Mouse (Mus musculus) retina, postnatal 1 day (tissue): ENCODE data around the gene Acsf3.

ENCODE experiments used
- DNase-seq: peaks from one replicate; pipeline ENCODE4 v3.0.0-alpha.2; 2012

The Acsf3 gene

DNA sequence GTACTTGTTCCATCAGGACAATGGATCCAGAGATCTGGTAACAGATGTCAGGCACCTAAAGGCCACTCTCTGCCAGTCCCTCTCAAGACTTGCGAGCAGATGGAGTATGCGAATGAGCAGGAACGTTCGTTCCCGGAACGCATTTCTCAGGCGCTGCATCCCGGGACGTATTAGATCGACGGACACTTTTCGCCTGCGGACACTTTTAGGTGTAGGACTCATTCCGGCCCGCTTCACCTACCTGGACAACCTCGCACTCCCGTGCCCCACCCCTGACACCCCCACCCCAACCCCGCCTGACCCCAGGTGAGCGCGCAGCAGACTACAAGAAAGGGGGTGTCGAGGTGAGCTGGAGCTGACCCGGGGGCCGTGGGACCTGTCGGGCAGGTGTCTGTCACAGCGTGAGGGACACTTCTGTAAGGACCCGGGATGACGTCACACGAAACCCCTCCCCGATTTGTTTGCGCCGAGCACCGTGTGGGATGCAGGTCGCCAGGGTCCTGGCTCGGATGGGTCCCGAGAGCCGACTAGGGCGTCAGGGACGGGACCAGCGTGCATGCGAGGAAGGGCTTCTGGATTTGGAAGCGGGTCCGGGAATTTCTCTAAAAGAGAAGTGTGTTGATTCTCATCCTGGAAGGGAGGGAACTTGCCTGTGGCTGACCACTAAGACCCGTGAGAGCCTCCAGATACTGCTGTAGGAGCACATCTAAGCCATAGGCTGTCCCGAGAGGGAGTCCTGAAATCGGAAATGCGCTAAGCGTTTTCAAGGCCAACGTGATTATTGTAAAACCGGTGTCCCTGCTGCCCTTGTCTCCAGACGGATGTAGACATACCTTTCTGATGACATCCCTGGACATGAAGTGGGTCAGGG is at the start of gene Acsf3:
Acsf3 (plus strand) TSS at position 202 of the 871 bp plus-strand sequence.
- peak; percentile 81 for DNase-seq

DNA sequence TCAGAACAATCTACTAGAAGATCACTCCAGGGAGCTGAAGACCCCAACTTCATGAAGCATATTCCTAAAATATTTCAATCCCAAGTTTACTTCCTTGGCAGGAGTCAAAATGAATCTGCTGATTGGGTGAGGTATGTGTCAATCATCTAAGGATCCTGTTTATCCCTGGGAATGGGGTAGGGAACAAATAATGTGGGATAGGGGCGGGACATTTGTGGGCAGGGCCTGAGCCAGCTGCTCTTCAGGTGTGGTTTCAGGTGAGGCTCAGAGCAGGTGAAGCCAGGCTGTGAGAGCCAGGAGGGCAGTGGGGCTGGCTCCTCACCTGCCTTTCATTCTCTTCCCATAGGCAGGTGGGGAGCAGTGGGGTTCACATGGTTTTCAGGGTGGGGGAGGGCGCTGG is 48.5 kb upstream of the Acsf3 start:
- DNase-seq, result no peak

DNA sequence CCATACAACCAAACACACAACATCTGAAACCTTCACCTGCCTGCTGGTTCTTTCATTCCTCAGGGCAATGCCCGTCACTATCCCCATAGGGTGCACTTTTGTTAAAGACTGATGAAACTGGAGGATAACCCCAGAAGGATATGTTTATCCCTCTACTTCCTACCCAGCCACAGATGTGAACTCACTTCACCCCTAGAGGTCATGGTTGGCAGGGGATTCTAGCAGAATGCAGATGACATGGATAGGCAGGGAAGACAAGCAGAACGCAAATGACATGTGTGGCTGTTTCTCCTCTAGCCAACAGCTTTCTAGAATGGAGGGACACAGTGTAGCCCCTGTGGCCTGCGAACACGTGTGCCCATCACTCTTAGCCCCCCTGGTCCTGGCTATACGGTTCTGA is 47.9 kb upstream of the Acsf3 start:
- DNase-seq, result no peak

DNA sequence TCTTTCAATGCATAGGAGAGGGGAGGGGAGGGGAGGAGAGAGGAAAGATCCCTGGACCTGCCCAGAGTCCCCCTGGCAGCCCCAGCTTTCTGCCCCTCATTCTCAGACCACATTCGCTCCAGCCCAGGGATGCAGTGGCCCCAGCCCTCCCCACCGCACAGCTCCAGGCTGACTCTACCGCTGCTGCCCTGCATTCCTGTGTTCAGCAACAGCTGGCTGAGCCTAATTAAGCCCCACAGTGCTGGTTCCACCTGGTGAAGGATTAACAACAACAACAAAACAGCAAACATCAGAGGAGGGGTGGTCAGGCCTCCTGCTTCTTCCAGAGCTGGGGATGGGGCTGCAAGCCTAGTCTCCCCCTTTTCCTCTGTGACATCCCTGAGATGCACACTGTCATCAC is 46.7 kb upstream of the Acsf3 start:
- DNase-seq, result no peak

DNA sequence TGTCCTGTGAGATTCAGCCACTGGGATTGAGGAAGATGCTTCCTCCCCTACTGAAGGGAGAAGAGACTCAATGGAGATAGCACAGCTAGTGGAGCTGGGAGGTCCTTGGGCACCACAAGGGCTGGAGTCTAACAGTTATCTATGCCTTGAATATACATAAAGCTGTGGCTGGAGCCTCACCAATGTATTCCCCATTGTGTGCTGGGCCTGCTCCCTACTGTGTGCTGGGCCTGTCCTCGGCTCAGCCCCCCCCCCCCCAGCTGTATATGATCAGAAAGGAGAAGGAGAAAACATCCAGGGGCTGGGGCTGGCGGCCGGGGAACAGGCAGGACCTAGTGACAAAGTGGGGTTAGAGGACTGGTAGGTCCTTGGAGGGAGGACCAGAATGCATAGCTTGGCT is 40.2 kb upstream of the Acsf3 start:
- no peak for DNase-seq

DNA sequence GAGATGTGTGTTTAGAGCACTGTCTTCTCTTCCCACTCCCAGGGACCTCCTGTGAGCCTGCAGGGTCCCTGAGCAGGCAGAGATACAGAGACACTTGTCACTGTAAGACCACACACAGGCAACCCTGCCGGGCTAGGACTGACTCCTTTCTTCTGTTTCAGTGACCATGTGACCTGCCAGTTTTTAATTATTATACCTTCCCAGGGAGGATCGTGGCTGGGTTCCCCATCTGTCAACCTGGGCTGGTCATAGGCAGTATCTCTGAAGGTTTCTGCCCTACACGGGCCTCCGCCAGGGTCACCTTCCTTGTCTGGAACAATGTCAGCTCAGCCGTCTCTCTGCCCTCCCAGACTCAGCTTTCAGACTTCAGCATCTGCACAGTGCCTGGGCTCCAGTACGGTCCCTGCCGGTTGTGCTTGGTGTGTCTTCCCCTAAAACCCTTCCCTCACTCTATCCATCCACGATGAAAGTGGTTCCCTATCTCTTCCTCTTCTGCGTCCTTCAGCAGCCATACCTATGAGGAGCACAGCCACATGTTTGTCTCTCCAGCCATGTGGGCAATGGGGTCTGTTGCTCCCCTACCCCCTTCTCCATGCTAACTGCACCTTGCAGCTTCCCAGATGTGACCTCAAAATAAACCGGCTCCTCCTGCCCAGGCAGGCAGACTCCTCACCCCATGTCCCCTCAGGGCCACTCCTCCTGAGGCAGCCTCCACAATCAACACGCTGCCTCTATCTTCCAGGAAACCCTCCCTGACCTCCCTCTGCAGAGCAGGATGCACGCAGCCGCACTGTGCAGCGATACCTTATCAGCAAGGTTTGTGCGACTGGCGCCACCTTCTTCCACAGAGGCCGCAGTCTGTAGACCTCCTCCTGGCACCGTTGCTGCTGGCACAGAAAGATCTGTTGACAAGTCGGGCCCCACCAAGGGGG is 39.5 kb upstream of the Acsf3 start:
- peak; percentile 23 for DNase-seq

DNA sequence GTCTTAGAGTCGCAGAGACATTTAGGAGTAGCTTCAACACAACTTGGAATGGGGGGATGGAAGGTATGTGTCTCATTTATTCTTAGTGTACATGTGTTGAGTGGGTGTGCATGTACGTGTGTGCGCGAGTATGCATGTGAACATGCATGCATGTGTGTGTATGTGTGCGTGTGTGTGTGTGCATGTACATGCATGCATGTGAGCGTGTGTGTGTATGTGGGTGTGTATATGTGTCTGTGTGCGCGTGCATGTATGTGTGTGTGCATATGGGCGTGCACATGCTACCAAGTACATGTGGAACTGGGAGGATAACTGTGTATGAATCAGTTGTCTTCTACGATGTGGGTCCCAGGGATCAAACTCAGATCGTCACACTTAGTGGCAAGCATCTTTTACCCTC is 38.7 kb upstream of the Acsf3 start:
- DNase-seq, result no peak

DNA sequence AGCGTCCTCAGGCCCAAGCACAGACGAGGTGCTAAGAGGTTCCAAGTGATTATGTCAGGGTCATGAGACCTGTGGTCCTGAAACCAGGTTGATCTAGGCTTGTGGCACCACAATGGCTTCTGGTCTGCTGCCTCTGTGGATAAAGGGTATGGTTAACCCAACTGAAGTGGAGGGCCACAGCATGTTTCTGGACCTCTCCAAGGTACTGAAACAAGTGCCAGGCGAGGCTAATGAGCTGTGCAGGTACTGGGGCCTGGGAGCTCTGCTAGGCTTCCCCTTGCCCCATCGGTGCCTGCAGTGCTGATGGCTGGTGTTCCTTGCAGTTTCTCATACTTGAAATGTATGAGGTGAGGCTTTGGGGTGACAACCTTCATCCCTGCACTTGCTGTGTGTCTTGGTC is 38.2 kb upstream of the Acsf3 start:
- DNase-seq, result no peak

DNA sequence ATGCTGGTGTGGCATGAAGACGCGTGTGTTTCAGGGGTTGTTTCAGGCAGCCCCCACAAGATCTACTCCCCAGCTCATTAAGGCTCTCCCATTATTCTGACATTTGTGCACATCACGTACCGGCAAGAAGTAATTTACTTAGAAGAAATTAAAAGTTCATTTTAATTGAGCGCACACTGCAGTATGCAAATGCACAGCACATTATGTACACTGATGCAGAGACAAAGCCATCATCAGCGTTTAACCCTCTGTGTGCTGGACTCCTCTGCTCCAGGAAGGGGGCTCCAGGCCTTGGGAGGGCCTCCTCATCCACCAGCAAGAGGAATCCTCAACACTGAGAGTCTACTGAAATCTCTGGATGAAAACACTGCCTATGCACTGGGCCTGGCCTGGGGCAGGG is 37.4 kb upstream of the Acsf3 start:
- DNase-seq, result no peak

DNA sequence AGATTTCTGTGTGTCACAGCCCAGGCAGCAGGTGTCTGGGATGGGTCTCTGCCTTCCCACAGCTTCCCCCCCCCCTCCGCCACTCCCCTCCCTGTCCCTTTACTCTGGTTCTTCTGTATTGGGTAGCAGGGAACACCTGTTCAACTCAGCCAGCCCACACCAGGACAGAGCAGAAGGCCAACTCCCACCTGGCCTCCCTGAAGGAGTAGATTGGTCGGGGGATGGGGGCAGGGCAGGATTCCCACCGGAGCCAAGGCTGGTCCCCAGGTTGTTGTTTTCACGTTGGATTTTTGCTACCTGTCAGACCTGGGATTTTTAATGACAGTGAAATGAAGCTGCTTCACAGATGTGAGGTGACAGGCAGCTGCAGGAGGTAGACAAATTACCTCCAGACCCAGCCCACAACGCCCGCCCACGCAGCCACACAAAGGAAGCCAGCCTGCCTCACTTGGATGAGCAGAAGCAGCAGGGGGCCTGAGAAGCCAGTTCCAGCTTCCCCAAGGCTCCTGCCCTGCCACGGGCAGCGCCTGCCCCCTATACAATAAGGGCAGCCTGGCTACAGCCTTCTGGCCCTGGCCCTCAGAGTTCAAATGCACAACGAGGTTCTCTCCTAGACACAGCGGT is 36.1 kb upstream of the Acsf3 start:
- DNase-seq, result peak; percentile 60

DNA sequence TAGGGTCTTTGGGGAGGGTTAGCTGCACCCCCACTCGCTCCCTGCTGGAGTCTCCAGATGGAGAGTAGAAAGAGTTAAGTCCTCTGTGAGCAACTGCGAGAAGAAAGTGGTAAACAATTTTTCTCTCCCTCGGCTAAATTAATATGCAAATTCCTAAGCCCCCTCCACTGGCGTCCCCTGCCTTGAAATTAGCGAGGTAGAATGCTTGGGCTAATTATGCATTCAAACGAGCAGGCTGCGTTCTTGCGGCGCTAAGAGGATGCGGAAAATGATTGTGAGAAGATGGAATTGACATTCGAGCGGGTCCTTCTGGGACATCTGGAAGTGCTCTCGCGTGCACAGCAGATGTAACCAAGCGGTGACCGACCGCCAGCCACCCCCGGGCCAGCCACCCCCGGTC is 32.8 kb upstream of the Acsf3 start:
- DNase-seq, result peak; percentile 56

DNA sequence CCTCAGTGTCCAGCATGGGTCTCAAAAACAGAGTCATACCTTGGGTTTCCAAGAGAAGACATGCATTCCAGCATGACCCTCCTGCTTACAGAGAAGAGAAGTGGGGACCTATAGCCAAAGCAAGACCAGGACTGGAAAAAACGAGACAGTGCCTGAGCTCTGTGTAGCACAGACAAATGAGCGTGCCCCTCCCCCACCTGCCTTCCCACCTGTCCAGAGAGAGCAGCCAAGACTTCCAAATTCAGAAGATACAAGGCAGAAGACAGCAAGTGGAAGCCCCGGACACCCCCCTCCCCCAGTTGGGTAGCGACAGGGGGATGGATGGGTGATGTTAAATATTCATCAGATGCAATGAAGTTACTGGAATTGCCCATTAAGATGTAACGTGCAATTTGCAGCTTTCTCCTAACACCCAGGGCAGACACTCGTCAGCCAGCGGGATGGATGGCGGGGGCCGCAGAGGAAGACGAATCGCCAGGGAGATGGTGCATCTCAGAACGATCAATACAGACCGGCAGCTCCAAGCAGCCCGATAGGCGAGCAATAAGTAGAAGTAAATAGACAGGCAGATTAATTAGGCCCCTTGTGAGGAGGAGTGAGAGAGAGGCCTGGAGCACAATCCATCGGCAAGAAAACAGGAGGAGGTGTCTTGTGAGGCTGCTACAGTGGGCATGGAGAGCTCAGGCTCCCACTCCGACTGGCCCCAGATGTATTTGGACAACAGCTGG is 30.1 kb upstream of the Acsf3 start:
- DNase-seq, result peak; percentile 15

DNA sequence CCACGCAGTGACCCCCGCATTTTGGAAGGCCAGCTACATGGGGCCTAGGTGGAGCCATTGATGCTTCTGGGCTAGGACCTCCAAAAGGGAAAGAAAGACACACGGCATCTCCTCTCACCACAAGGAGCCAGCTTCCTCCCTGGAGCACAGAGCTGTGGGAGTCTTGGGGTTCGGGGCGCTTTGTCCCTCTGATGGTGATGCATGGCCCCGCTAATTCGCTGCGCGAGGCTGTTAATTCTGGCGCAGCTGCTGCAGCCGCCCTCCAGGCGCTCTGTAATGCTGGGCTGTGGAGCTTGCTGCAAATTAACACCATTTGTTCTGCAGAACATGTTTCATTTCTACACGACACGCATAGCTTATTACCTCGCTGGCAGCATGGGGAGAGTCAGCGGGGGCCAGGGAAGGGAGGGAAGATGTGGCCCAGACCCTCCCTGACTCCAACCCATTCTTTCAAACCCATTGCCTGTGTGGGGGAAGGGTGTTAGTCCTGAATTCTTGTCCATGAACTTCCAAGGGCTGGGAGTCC is 29.5 kb upstream of the Acsf3 start:
- DNase-seq, result peak; percentile 54

DNA sequence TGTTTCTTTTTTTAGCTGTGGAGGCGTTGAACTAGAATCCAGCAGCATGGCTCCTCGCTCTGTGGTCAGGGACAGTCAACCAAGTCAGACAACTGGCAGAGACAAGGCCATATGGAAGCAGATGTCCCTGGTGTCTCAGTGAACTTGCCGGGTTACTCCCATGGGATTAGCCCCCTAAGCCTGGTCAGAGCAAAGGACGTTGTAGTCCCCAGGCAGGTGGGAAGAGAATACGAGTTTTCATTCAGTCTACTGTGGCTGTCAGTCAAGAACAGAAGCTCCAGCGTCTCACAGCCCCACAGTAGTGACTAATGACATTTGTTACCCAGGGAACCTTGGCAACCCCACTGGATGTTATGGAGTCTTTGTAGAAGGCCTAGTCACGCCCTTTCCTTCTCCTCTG is 28.8 kb upstream of the Acsf3 start:
- DNase-seq, result peak; percentile 50

DNA sequence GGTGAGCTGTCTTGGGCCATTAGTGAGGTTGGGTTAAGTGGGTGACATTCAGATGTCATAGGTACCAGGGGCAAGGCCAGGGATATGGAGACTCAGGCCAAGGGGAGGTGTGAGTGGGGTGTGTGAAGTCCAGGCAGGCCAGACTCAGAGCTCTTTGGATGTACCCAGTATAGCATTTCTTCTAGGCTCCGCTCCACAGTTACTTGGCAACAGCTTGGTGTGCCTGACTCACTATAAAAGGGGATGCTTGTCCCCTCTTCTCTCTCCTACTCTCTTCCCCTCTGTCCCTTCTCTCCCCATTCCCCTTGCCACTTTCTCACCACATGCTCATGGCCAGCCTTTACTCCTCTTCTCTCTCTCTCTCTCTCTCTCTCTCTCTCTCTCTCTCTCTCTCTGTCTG is 27.5 kb upstream of the Acsf3 start:
- DNase-seq, result no peak

DNA sequence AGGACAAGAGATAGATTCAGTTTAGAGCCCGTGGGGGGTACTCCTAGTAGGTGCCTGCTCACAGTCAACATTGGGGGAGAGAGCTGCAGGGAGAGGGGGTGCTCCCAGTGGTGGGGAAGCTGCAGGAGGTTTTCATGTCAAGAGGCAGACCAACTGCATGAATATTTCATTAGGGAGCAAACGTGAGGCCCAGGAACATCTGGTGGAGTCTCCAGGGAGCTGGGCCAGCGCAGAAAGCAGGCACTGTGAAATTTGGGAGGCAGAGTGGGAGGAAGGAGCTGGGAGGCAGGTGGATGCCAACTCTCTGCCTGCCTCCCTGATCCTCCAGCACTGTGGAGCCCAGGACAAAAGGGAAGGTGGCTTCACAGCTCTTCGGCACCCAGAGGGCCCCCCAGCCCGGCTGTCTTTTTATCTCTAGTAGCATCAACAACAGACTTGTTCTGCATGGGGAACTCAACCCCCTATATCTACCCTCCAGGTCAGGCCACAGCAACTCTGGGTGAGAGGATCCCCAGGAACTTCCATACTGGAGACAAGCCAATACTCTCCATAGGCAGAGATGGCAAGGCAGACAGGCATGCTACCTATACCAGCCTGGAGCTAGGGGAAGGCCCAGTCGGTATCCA is 25.8 kb upstream of the Acsf3 start:
- DNase-seq, result no peak

DNA sequence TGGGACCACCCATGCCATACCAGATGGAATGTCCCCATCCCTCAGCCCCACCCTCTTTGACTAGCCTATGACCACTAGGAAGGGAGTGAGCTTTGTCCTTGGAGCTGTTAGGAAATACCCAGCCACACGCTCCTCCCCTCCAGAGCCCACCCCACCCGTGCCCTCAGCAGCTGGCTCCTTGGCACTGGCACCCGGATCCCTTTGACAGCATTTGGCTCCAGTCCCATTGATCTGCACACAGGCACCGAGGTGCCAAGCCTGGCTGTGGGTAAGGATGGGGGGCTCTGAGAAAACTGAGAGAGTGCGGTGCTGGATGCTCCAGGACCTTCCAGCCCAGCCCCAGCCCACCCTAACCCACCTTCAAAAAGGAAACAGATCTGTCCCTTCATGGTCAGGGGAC is 23.9 kb upstream of the Acsf3 start:
- DNase-seq, result no peak

DNA sequence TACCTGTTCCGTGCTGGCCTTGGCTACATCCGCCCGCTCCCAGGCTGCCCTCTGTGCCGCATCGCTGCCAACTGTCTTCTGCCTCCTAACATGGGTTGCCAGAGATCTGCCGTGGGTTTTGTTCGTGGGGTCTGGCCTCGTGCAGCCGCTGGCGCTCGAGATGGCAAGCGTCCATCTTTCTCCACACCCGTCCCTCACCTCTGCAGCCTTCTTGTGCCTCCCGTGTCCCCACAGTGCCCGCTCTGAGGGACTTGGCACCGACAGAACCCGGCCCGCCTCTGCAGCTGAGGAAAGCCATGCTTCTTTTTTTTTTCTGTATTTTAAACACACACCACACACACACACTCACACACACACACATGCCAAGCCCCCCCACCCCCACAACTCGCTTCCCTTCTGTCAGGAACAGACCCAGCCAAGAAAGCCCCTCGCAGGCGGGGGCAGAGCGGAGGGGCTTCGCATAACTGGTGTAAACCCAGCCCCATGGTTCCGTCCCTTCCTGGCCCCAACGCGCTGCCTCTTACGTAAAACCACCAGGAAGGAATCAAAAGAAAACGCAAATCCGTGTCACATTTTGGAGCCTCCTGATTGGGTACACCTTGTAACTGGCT is 23.1 kb upstream of the Acsf3 start:
- no peak for DNase-seq

DNA sequence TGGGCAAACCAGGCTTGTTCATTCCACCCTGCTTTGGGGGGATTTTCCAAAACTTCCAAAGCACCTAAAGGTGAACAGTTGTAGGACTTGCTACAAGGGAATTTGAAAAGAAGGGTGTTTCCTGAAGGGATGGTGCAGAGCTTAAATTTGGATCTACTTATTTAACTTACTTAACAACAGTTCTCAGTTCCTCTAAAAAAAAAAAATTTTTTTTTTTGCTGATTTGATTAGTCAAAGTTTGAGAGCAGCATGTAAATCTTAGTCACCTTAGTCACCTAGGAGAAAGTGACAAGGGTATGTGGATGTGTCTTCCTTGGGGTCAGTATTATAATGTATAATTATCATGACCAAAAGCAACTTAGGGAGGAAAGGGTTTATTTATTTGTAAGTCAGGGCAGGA is 16.7 kb upstream of the Acsf3 start:
- DNase-seq, result no peak

DNA sequence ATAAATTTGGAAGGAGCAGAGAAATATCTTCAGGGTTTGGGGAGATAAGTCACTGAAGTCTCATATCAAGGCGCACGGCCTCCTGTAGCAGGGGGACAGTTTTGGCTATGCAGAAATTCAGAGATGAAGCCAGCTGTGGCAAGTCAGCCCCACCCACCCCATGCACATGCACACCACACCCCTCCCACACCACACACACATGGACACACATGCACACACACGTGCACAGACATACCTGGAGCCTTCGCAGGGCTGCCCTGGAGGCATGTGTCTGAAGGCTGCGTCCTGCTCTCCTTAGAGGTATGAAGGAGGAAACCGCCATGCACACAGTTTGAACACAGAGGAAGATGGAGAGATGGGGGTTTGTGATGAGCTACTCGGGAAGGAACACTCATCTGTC is 15.2 kb upstream of the Acsf3 start:
- DNase-seq, result no peak

DNA sequence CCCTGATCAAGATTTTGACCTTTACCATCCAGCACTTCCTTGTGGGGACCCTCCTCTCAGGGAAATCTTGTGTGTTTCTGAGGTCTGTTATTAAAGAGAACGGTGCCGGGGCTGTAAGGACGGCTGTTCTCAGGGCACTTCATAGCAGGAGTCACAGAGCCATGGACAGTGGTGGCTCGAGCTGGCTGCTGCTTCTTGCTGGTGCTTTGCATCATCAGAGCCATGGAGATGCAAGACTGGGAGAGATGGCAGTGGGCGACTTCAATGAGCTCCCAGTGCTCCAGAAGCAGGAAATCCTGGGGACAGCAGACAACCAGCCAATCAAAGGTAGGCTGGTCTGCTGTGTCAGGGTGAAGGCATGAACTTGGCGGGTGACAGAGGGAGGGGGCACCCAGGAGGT is 14.2 kb upstream of the Acsf3 start:
- DNase-seq, result no peak
